Mouse (Mus musculus) cerebellum, postnatal 36 days (tissue): Measurements from ENCODE around the gene Ttll10.

Experiments used
- DNase-seq, 2 experiments: peaks; one replicate each; pipeline ENCODE4 v3.0.0; 2021 to 2022; ENCODE audit warnings: mixed read lengths in 2 of 2

The Ttll10 gene

GRCm38 (mm10) chr4:156065156-156065894, 6.1 kb upstream of the Ttll10 start:
- DNase-seq, result no peak

- no peak for DNase-seq
Observed at GRCm38 (mm10) chr4:156064510-156064897, 5.3 kb upstream of the Ttll10 start.

- no peak for DNase-seq
Observed at GRCm38 (mm10) chr4:156063861-156064509, 4.8 kb upstream of the Ttll10 start.

- no peak for DNase-seq
Observed at GRCm38 (mm10) chr4:156059713-156060112, 499 bp upstream of the Ttll10 start.

- no peak for DNase-seq
Observed at GRCm38 (mm10) chr4:156058826-156059225, 388 bp downstream of the Ttll10 start.

- DNase-seq, result no peak
Observed at GRCm38 (mm10) chr4:156057702-156058101, 1.5 kb downstream of the Ttll10 start.

- no peak for DNase-seq
Observed at GRCm38 (mm10) chr4:156055173-156055572, 4.0 kb downstream of the Ttll10 start.

GRCm38 (mm10) chr4:156054606-156055005, 4.6 kb downstream of the Ttll10 start:
- DNase-seq, result no peak

GRCm38 (mm10) chr4:156054130-156054529, 5.1 kb downstream of the Ttll10 start:
- DNase-seq, result no peak

- DNase-seq, result no peak
Observed at GRCm38 (mm10) chr4:156053113-156053512, 6.1 kb downstream of the Ttll10 start.

GRCm38 (mm10) chr4:156050391-156050980, 8.7 kb downstream of the Ttll10 start:
- DNase-seq, result no peak

GRCm38 (mm10) chr4:156049779-156050178, 9.4 kb downstream of the Ttll10 start:
- no peak for DNase-seq

- DNase-seq, result no peak
Observed at GRCm38 (mm10) chr4:156044754-156045153, 14.5 kb downstream of the Ttll10 start.

- no peak for DNase-seq
Observed at GRCm38 (mm10) chr4:156034901-156035300, 24.3 kb downstream of the Ttll10 start.

GRCm38 (mm10) chr4:156034301-156034700, 24.9 kb downstream of the Ttll10 start:
- no peak for DNase-seq

- DNase-seq, result peak; percentile 44
Observed at GRCm38 (mm10) chr4:156033476-156034119, 25.6 kb downstream of the Ttll10 start.

GRCm38 (mm10) chr4:156032856-156033255, 26.4 kb downstream of the Ttll10 start:
- DNase-seq, result no peak

GRCm38 (mm10) chr4:156031593-156032391, 27.4 kb downstream of the Ttll10 start:
- DNase-seq, result peak; percentile 84 to 86

GRCm38 (mm10) chr4:156031255-156031592, 28.0 kb downstream of the Ttll10 start:
- no peak for DNase-seq

GRCm38 (mm10) chr4:156030651-156031118, 28.5 kb downstream of the Ttll10 start:
- DNase-seq, result no peak

- no peak for DNase-seq
Observed at GRCm38 (mm10) chr4:156028580-156028979, 30.6 kb downstream of the Ttll10 start.

GRCm38 (mm10) chr4:156026013-156026412, 33.2 kb downstream of the Ttll10 start, which contains the start of gene Tnfrsf18:
TSS of gene Tnfrsf18 (plus strand) at chr4:156026164.
- DNase-seq, result no peak

- DNase-seq, result no peak
Observed at GRCm38 (mm10) chr4:156024184-156024583, 35.0 kb downstream of the Ttll10 start.
